Mouse (Mus musculus): Measurements from ENCODE around the gene Rftn2. TPM values are rescaled to one million over a fixed set of nuclear protein-coding genes. Genes with fewer than 3 reads are reported as not detected.

Gene Rftn2
- total and polyA plus RNA-seq, 2 experiments from 2014 or later: 6.1 to 7.2 TPM

GRCm38 (mm10) chr1:55182392-55182791 is 44.2 kb downstream of the Rftn2 start:
- Histone ChIP-seq H3K4me2 (ENCODE audit: low read depth, low read length) (no peak overlapping the region), H3K4me1 (ENCODE audit: control insufficient read depth, insufficient read depth) (no peaks in the 10 kb centered on the region), H3K27me3 (ENCODE audit: control insufficient read depth, insufficient read depth, low read length) (no peaks in the 10 kb centered on the region), H3K36me3 (replicated peaks; ENCODE audit: control insufficient read depth, insufficient read depth, low read length) (peaks cover 31% of the 10 kb centered on the region), H3K9me3 (replicated peaks; ENCODE audit: control insufficient read depth, low read length) (no peaks in the 10 kb centered on the region), H3K9ac (replicated peaks; ENCODE audit: low read depth, low read length) (no peak overlapping the region), H3K4me3 (ENCODE audit: low read depth, low read length) (no peak overlapping the region), H3K27ac (ENCODE audit: low read depth) (no peak overlapping the region)
- ATAC-seq (ENCODE audit: insufficient read depth, low read depth): no peak
- WGBS: 90% methylated on average over 5 of the region's 5 CpGs
- DNase-seq (ENCODE audit: low spot score): no peak
- TF ChIP-seq EP300 (IDR thresholded peaks at IDR 0.05; ENCODE audit: low read depth) (no peak), CTCF (IDR thresholded peaks at IDR 0.05; ENCODE audit: low read depth) (no peak)

DNA sequence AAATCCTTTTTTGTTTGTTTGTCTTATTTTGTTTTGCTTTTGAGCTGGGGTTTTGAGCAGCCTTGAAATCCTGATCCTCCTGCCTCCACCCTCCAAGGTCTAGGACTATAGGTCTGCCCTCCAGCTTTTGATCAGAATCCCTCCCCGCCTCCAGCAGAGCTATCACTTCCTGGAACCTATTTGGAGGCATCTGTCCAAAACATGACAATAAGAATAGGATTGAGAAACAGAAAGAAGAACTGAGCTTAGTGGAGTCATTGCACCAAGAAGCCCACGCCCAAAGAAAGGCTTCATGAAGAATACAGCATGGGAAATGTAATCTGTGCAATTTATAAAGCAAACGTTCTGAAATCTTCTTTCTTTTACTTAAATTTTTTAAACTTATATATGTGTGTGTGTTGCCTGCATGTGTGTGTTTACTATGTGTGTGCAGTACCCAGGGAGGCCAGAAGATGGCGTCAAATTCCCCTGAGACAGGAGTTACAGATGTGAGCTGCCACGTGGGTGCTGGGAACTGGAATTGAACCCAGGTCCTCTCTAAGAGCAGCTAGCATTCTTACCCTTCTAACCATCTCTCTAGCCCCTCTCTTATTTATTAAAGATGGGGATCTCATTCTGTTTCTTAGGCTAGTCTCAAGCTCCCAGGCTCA is 46.5 kb downstream of the Rftn2 start:
- H3K36me3 ChIP-seq (replicated peaks; ENCODE audit: control insufficient read depth, insufficient read depth, low read length): peaks cover 36% of the 10 kb centered on the region
- no peak overlapping the region for H3K4me2 ChIP-seq (ENCODE audit: low read depth, low read length)
- no peak for ATAC-seq (ENCODE audit: insufficient read depth, low read depth)
- H3K4me1 ChIP-seq (ENCODE audit: control insufficient read depth, insufficient read depth): no peaks in the 10 kb centered on the region
- no peak overlapping the region for H3K9ac ChIP-seq (replicated peaks; ENCODE audit: low read depth, low read length)
- H3K4me3 ChIP-seq (ENCODE audit: low read depth, low read length): no peak overlapping the region
- 73% methylated on average over 5 of the region's 5 CpGs for WGBS
- DNase-seq (ENCODE audit: low spot score): no peak
- no peak overlapping the region for H3K27ac ChIP-seq (ENCODE audit: low read depth)
- no peaks in the 10 kb centered on the region for H3K9me3 ChIP-seq (replicated peaks; ENCODE audit: control insufficient read depth, low read length)
- TF ChIP-seq EP300 (IDR thresholded peaks at IDR 0.05; ENCODE audit: low read depth) (no peak), CTCF (IDR thresholded peaks at IDR 0.05; ENCODE audit: low read depth) (no peak)
- H3K27me3 ChIP-seq (ENCODE audit: control insufficient read depth, insufficient read depth, low read length): no peaks in the 10 kb centered on the region

DNA sequence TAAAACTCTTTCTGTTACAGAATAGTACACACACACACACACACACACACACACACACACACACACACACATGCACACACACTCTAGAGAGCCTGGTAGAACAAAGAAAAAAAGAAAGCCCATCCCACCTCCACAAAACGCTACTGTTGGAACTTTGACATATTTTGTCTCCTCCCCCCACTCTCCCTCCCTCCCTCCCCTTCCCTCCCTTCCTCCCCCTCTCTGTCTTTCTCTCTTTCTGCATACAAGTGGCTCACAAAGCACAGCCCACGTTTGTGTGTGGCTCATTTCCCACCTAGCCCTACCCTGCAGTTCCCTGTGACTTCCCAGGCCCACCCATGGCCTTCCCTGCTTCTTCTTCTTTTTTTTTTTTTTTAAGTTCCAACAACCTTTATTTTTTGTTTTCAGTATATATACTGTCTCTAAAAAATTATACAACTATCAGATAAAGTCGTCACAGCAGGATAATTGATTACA is 52.0 kb downstream of the Rftn2 start:
- H3K9me3 ChIP-seq (replicated peaks; ENCODE audit: control insufficient read depth, low read length): 0 out of 2 replicates have a peak, but pooled peaks cover 4% of the 10 kb centered on the region
- TF ChIP-seq EP300 (IDR thresholded peaks at IDR 0.05; ENCODE audit: low read depth): no peak
- TF ChIP-seq CTCF (IDR thresholded peaks at IDR 0.05; ENCODE audit: low read depth): no peak
- no peak overlapping the region for H3K4me3 ChIP-seq (ENCODE audit: low read depth, low read length)
- peaks cover 5% of the 10 kb centered on the region; the same call in 1 of the 2 replicates for H3K36me3 ChIP-seq (replicated peaks; ENCODE audit: control insufficient read depth, insufficient read depth, low read length)
- H3K27ac ChIP-seq (ENCODE audit: low read depth): no peak overlapping the region
- WGBS: 23% methylated on average over 3 of the region's 3 CpGs
- no peak for ATAC-seq (ENCODE audit: insufficient read depth, low read depth)
- no peaks in the 10 kb centered on the region for H3K27me3 ChIP-seq (ENCODE audit: control insufficient read depth, insufficient read depth, low read length)
- no peak for DNase-seq (ENCODE audit: low spot score)
- H3K4me1 ChIP-seq (ENCODE audit: control insufficient read depth, insufficient read depth): no peaks in the 10 kb centered on the region
- H3K9ac ChIP-seq (replicated peaks; ENCODE audit: low read depth, low read length): no peak overlapping the region
- no peak overlapping the region for H3K4me2 ChIP-seq (ENCODE audit: low read depth, low read length)

DNA sequence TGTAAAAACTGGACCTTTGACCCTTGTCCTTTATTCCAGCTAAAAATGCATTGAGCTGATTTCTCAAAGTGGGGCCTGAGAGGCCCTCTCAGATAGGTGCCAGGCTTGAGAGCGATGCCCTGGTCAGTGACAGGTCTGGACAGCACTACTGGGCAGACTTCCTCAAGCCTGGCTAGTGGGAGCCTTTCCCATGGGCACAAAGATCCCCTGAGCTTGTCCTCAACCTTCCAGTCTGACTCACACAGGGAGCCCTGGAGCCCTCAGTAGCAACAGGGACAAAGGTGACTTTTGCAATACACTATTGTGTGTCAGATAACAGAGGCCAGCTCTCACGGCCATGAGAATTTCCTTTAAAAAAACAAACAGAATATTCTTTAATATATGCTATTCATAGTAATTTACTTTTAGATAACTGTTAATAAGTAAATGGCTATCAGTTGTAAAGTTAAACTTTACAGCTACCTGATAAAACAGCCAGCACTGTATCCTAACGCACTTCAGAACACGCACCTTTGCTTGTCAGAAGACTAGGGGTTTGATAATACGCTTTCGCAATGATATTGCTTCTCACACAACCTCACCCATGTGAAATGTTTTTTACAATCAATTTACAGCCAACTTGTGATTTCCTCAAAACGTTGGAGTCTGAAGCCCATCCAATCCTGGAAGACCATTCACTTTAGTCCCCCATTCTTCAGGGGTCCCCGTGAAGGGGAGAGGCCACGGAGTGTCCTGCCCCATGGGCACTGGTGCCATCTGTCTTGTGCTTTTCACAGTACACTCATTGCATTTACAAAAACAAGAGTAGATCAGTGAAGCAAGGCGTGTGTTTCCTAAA is 52.6 kb downstream of the Rftn2 start:
- WGBS: 83% methylated on average over 10 of the region's 10 CpGs
- TF ChIP-seq CTCF (IDR thresholded peaks at IDR 0.05; ENCODE audit: low read depth) (no peak), EP300 (IDR thresholded peaks at IDR 0.05; ENCODE audit: low read depth) (no peak)

DNA sequence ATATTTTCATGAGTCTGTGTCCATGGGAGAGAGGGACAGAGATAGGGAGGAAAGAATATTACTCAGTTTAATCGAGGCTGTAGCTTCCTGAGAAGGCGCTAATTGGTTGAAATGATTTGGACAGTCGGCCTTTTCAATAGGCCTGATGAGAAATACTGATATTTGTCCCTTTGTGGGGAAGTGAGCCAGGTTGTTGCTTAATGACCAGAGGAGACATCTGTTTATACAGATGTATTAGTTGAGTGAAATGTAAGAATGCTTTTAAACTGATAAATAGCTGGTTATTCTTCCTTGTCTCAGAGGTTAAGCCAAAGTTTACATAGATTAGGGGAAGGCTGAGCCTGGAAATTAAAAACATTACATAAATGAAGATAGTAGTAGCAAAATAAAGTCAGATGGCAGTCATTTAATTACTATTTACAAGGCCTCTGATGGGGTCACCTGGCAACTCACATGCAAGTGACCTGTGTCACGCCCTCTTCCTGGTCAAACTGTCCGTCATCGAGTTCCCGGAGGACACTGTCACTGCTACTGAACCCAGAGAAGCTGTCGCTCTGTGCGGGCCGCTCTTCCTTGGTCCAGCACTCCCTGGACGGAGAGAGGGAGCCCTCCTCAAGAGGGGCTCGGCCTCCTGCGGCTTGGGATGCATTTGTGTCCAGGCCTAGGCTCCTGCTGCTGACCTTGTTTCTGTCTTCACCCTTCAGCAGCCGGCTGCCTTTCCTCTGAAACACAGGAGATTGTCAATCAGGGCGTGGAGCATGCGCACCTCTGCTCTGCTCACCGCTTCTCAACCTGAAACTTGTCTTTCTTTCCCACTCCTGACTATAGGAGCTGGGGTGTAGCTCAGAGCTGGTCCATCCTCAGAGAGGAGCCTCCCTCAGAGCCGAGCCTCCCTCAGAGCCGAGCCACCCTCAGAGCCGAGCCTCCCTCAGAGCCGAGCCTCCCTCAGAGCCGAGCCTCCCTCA is 54.9 kb downstream of the Rftn2 start:
- H3K9me3 ChIP-seq (replicated peaks; ENCODE audit: control insufficient read depth, low read length): 0 out of 2 replicates have a peak, but pooled peaks cover 4% of the 10 kb centered on the region
- H3K36me3 ChIP-seq (replicated peaks; ENCODE audit: control insufficient read depth, insufficient read depth, low read length): peaks cover 5% of the 10 kb centered on the region; the same call in 1 of the 2 replicates
- no peak overlapping the region for H3K9ac ChIP-seq (replicated peaks; ENCODE audit: low read depth, low read length)
- no peaks in the 10 kb centered on the region for H3K27me3 ChIP-seq (ENCODE audit: control insufficient read depth, insufficient read depth, low read length)
- H3K27ac ChIP-seq (ENCODE audit: low read depth): 0 out of 2 replicates have a peak overlapping the region, but pooled peaks have one; percentile 17
- DNase-seq (ENCODE audit: low spot score): no peak
- H3K4me2 ChIP-seq (ENCODE audit: low read depth, low read length): peak overlapping the region; percentile 34
- no peak for ATAC-seq (ENCODE audit: insufficient read depth, low read depth)
- no peaks in the 10 kb centered on the region for H3K4me1 ChIP-seq (ENCODE audit: control insufficient read depth, insufficient read depth)
- WGBS: 53% methylated on average over 22 of the region's 22 CpGs
- no peak for TF ChIP-seq CTCF (IDR thresholded peaks at IDR 0.05; ENCODE audit: low read depth)
- H3K4me3 ChIP-seq (ENCODE audit: low read depth, low read length): peak overlapping the region; percentile 10

More for the DNA sequence above, 52.6 kb downstream of the Rftn2 start:
- H3K36me3 ChIP-seq (replicated peaks; ENCODE audit: control insufficient read depth, insufficient read depth, low read length): peaks cover 5% of the 10 kb centered on the region; the same call in 1 of the 2 replicates
- ATAC-seq (ENCODE audit: insufficient read depth, low read depth) (no peak), DNase-seq (ENCODE audit: low spot score) (no peak)
- no peak overlapping the region for H3K9ac ChIP-seq (replicated peaks; ENCODE audit: low read depth, low read length)
- no peak overlapping the region for H3K27ac ChIP-seq (ENCODE audit: low read depth)
- 0 out of 2 replicates have a peak, but pooled peaks cover 4% of the 10 kb centered on the region for H3K9me3 ChIP-seq (replicated peaks; ENCODE audit: control insufficient read depth, low read length)
- no peaks in the 10 kb centered on the region for H3K27me3 ChIP-seq (ENCODE audit: control insufficient read depth, insufficient read depth, low read length)
- H3K4me2 ChIP-seq (ENCODE audit: low read depth, low read length): no peak overlapping the region
- H3K4me1 ChIP-seq (ENCODE audit: control insufficient read depth, insufficient read depth): no peaks in the 10 kb centered on the region
- H3K4me3 ChIP-seq (ENCODE audit: low read depth, low read length): no peak overlapping the region

Measured in heart, postnatal 0 days (tissue).